Mouse (Mus musculus) liver, postnatal 0 days (tissue): Measurements from ENCODE around the gene Ache.

Source experiments
- CTCF ChIP-seq: sonication (generic); IDR thresholded peaks from 2 replicates; pipeline ENCODE4 v1.5.1; 2016; ENCODE audit warnings: antibody characterized with exemption, low read depth
- EP300 ChIP-seq: IDR thresholded peaks from 2 replicates; pipeline ENCODE4 v1.6.1; 2016; ENCODE audit warnings: antibody characterized with exemption, low read depth, mild to moderate bottlenecking

GRCm38 (mm10) chr5:137293282-137293681 is 6.0 kb downstream of the Ache start:
- TF ChIP-seq CTCF = no peak; the same call in 1 of the 2 replicates
- no peak for TF ChIP-seq EP300
